Mouse (Mus musculus): ENCODE data around the gene Pum2.
A peak's percentile ranks its signal among the peaks of the same experiment; 100 is the strongest.
"Not testable (repeated sequence)": the region's sequence is repeated elsewhere in the genome, so short reads cannot be mapped to it uniquely, and the experiment has no call there.

Pum2 gene

DNA sequence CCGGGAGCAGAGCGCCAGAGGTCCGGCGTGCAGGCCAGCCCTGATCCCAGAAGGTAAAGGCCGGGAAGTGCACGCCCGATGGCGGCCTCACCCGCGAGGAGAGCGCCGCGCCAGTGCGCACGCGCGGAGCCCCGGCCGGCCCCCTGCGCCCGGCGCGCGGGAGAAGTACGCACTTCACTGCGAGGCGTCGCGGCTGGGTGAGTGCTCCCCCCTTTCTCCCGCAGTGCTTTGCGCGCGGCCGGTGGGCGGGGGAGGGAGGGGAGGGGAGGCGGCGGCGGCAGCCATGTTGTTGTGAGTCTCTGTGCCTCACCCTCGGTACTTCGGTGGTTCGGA lies at the start of gene Pum2:
TSS of gene Pum2 (plus strand) at position 161 of the 333 bp plus-strand sequence.
- peak; percentile 84 for DNase-seq (ENCODE audit: low spot score)

DNA sequence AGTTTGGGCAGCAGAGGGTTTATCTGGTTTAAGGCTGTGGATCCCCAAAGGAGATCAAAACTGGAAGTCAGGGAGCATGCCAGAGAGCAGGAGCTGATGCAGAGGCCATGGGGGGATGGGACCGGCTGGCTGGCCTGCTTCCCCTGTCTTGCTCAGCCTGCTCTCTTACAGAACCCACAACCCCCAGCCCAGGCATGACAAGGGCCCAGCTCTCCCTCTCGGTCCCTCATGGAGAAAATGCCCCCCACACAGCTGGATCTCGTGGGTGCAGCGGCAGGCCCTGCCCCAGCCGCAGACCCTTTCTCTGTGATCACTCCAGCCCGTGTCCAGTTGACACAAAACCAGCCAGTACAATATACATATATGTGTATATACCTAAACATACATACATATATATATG lies 44.4 kb upstream of the Pum2 start:
- no peak for DNase-seq (ENCODE audit: low spot score)

DNA sequence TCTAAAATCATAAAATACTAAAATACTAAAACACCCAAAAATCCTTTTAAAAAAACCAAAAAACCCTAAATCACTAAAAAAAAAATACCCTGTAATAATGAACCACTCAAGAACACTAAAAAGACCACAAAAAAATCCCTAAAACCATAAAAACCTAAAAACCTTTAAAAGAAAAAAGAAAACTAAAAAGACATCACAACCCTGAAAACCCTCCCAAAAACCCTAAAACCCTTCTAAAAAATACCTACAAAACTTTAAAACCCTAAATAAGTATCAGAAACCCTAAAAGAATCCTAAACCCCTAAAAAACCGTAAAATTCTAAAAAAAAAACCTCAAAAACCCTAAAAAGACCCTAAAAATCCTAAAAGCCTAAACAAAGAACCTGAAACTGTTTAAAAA lies 42.2 kb upstream of the Pum2 start:
- no peak for DNase-seq (ENCODE audit: low spot score)

DNA sequence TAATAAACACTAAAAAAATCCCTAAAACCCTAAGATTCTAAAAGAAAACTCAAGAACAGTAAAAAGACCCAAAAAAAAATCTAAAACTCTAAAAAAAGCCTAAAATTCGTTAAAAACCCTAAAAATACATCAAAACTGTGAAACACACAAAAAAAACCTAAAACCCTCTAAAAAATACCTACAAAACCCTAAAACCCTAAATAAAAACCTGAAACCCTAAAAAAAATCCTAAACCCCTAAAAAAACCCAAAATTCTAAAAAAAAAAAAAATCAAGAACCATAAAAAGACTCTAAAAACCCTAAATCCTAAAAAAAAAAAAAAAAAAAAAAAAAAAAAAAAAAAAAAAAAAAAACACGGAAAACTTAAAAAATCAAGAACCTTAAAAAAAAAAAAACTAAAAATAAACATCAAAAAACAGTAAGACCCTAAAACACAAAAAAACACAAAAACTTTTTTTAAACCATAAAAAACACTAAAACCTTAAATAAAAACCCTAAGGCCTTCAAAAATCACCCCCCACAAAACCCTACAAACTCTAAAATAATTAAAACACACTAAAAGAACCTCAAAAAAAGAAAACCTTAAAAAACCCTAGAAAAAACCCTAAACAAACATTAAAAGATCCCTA lies 41.1 kb upstream of the Pum2 start:
- DNase-seq (ENCODE audit: low spot score), result no peak

DNA sequence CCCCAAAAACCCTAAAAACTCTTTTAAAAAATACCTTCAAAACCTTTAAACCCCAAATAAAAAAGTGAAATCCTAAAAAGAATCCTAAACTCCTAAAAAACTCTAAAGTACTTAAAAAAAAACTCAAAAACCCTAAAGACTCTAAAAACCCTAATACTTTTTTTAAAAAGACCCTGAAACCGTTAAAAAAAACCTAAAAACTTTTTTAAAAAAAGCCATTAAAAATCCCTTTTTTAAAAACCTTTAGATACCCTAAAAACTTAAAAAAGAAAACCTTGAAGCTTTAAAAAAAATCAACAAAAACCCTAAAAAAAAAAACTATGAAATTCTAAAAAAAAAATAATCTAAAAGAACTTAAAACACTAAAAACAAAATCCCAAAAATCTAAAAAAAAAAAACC lies 39.6 kb upstream of the Pum2 start:
- DNase-seq (ENCODE audit: low spot score), result no peak

DNA sequence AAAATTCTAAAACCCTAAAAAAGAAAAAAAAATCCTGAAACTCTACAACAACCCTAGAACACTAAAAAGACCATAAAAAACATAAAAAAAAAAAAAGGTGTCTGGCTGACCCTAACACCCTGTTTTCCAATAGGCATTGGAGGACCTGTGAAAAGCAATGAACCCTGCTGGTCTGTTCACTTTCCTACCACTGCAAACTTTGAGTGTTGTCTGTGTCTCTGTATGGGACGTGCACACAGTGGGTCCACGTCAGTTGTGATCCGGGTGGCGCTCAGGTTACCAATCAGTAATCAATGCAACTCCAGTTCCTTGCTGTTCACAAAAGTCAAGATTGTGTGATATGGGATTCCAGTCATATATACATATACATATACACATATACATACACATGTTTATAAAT lies 38.4 kb upstream of the Pum2 start:
- no peak for DNase-seq (ENCODE audit: low spot score)

- DNase-seq (ENCODE audit: low spot score), result no peak
Observed at GRCm38 (mm10) chr12:8636945-8637344, 37.0 kb upstream of the Pum2 start.

GRCm38 (mm10) chr12:8638411-8639087 lies 35.4 kb upstream of the Pum2 start:
- DNase-seq (ENCODE audit: low spot score), result peak; percentile 85

- not testable (repeated sequence) for DNase-seq (ENCODE audit: low spot score)
Observed at GRCm38 (mm10) chr12:8640186-8640585, 33.7 kb upstream of the Pum2 start.

DNA sequence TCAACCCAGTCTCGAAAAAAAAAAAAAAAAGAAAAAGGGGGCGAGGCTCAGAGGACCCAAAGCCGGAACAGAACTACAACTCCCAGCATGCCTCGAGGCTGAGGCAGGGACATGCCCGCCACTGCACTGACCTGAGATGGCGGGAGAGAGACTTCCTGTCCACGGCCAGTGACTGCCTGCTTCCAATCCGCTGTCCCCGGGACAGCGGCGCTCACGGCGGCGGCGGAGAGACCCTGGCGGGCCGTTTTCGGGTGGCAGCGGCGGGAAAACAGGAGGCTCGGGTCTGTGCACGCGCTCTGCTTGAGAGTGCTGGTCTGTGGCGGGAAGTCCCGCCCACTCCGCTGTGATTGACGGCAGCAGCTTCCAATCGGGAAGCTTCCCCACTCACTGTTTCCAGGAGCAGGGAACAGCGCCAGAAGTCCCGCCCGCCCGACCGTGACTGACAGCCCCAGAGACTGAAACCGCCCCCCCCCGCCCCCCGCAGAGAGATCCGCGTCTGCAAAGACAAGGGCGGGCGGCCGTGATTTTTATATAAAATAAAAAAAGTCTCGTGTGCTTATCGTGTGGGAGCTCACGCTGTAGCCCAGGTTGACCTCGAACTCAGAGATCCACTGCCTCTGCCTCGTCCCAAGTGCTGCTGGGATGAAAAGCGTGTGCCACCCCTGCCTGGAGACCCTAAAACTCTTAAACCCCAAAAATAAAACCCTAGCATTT lies 33.1 kb upstream of the Pum2 start:
- peak; percentile 95 for DNase-seq (ENCODE audit: low spot score)

DNA sequence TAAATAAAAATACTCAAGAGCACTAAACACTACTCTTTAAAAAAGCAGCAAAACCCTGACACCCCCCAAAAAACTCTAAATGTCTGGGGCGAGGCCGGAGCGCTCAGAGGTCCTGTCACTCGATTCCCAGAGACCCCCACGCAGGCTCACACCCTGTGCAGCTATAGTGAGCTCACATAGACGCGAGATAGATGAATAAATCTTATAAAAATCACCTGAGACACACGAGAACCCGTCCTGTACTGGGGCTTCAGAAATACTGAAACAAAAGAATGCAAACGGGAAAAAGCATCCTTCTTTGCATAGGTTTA lies 32.6 kb upstream of the Pum2 start:
- no peak for DNase-seq (ENCODE audit: low spot score)

GRCm38 (mm10) chr12:8648211-8648610 lies 25.7 kb upstream of the Pum2 start:
- not testable (repeated sequence) for DNase-seq (ENCODE audit: low spot score)

DNA sequence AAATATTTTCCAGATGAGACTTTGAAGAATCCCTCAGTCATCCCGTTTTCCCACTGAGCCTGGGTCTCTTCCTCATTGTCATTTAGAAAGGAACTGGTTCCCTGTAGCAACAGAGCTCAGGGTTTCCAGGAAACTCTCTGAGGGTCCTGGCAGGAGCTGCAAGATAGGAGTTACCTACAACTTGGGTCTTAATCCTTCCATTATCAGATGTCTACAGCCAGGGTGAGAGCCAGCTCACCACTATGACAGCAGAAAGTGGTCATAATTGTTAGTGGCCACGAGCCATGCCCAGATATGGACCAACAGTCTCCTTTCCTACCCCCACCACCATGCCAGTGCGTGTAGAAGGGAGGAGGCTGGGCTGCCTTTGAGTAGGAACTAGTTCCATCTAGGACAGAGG lies 23.9 kb upstream of the Pum2 start:
- not testable (repeated sequence) for DNase-seq (ENCODE audit: low spot score)

DNA sequence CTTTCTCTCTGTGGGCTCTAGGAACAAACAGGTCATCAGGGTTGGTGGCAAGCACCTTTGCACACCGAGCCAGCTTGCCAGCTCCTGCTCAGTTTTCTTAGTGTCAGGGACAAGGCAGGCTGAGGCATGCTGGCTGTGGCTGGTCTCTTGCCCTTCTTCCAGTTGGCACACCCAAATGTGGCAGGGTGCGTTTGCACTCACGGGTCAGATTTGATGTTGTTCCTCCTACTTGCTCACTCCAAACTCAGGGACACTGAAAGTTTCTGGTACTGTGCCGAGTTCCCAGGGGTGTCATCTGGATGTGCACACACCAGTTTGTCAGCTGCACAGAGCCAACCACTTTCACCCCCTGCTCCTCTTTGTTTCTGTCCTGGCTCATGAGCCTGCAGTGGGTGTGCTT lies 17.3 kb upstream of the Pum2 start:
- no peak for DNase-seq (ENCODE audit: low spot score)

DNA sequence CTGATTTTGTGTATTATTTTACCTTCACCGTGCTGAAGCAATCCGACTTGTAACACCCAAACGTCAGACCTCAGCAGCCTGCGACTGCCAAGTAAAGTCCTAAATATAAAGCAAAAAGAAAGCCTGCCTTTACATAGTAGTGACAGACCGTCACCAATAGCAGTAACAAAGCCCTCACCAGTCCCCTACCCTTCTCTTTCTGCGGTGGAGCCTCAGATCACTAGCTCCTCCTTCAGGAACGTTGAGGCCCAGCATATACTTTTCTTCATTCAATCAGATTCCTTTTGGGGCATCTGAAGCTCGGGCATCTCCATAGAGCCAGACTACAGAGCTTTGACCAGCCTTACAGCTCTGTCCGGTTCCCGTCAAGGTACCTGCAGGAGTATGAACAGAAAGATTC lies 16.8 kb upstream of the Pum2 start:
- no peak for DNase-seq (ENCODE audit: low spot score)

DNA sequence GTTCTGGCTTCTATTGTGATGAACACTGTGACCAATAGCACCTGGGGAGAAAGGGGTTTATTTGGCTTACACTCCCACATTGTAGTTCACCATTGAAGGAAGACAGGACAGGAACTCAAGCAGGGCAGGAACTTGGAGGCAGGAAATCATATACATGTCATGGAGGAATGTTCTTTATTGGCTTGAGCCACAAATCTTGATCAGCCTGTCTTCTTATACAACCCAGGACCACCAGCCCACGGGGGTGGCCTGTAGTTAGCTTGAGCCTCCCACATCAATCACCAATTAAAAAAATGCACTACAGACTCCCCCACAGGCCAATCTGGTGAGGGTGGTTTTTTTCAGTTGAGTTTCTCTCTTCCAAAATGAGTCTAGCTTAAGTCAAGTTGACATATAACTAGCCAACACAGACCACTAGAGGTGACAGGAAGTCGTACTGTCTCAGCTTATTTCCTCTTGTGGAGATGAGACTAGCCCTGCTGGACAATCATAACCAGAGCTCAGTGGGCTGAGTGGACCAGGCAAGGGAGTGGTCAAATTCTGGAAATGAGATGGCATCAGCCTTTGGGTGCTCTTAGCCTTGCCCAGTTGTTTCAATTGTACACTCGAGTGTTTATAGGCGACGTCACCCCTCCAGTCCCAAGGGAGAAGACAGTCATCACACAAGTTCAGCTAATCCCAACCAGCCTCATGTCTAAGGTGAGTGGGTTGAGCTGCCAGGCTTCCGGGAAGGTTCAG lies 16.1 kb upstream of the Pum2 start:
- no peak for DNase-seq (ENCODE audit: low spot score)

- no peak for DNase-seq (ENCODE audit: low spot score)
Observed at GRCm38 (mm10) chr12:8659406-8660279, 14.3 kb upstream of the Pum2 start.

- no peak for DNase-seq (ENCODE audit: low spot score)
Observed at GRCm38 (mm10) chr12:8661747-8662146, 12.2 kb upstream of the Pum2 start.

DNA sequence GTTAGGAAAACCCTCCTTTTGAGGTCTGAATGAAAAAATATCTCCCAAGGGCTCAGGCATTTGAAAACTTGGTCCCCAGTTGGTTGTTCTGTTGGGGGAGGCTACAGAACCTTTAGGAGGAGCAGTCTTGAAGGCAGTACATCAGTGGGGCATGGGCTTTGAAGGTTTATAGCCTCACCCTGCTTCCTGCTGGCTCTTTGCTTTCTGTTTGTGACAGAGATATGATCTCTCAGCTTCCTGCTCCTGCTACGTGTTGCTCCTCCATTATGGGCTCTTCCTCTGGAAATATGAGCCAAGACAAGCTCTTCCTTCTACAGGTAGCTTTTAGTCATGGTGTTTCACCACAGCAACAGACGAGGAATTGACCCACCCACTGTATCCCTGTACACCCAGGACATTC lies 11.8 kb upstream of the Pum2 start:
- DNase-seq (ENCODE audit: low spot score), result no peak

- no peak for DNase-seq (ENCODE audit: low spot score)
Observed at GRCm38 (mm10) chr12:8662721-8663120, 11.2 kb upstream of the Pum2 start.

DNA sequence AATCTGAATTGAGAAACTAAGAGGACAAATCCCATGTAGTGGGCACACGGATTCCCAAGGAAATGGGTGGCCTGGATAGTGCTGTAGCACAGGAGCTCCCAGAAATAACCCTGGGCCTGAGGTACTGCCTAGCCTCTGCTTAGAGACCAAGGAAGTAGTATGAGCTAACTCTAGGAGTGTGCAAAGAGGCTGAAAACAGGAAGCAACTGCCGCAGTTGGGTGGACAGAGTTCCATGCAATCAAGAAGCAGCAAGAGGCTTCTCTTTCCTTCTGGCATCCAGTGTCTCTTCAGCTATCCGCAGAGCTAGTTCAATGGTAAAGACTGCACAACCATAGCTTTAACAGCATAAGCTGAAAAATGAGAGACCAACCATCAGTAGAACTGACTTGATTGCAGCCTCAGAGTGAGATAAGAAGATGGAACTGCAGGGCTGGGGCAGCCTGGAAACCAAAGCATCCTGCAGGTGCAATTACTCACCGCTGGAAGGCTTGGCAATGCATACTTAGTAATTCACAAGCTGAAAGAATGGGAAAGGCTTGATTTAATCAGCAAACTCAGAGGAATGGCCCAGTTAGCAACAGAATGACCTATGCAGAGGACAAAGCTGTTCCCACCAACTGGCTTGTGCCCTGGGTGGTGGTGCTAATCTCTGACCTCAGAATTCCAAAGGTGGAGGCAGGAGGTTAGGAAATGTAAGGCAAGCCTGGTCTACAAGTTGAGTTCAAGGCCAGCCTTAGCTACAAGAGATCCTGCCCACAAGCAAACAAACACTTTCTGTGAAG lies 6.3 kb upstream of the Pum2 start:
- DNase-seq (ENCODE audit: low spot score), result no peak

Data from c-Kit-positive CD71-positive TER-119-positive erythroid progenitor cells, embryonic 14.5 days (primary cell).